Mouse (Mus musculus) liver, embryonic 14.5 days (tissue): ENCODE results near the gene Acacb. TPM values are rescaled to one million over a fixed set of nuclear protein-coding genes. Genes with fewer than 3 reads are reported as not detected.

Experiments
- ATAC-seq: fragments of 200-750 bp; cut with Nextera tagmentation; 2 replicates; pipeline ENCODE4 v1.8.0; 2017; ENCODE audit warnings: moderate number of reproducible peaks, mild to moderate bottlenecking, moderate library complexity; ENCODE audit not compliant: insufficient read depth
- DNase-seq, 3 experiments: peaks; one replicate each; pipeline ENCODE4 v3.0.0-alpha.2; 2012 to 2013; ENCODE audit warnings: low read depth in 3 of 3, low spot score in 3 of 3
- H3K27ac ChIP-seq: fragments of 300-500 bp; sonication (generic); 2 replicates; pipeline ENCODE4 v1.5.1; 2014; ENCODE audit warnings: moderate library complexity, mild to moderate bottlenecking, control low read depth, inconsistent platforms
- H3K27me3 ChIP-seq: fragments of 300-500 bp; sonication (generic); 2 replicates; pipeline ENCODE4 v1.6.1; 2014; ENCODE audit warnings: mild to moderate bottlenecking, low read length, moderate library complexity; ENCODE audit not compliant: control insufficient read depth, insufficient read depth
- H3K36me3 ChIP-seq: fragments of 300-500 bp; sonication (generic); replicated peaks from 2 replicates; pipeline ENCODE4 v1.6.1; 2014; ENCODE audit warnings: low read depth; ENCODE audit not compliant: control insufficient read depth, insufficient read depth
- H3K4me1 ChIP-seq, 2 experiments: fragments of 200-500 bp in 1 of 2; fragments of 300-500 bp in 1 of 2; sonication (generic) in 1 of 2; replicated peaks; 2 replicates each; pipeline ENCODE4 v1.6.1; 2012 to 2014; ENCODE audit warnings: antibody characterized with exemption in 1 of 2, inconsistent platforms in 1 of 2, low read length in 1 of 2; ENCODE audit not compliant: control insufficient read depth in 2 of 2, insufficient read depth in 2 of 2
- H3K4me2 ChIP-seq: fragments of 300-500 bp; sonication (generic); 2 replicates; pipeline ENCODE4 v1.6.1; 2014; ENCODE audit warnings: low read depth, mild to moderate bottlenecking, control low read depth, moderate library complexity
- H3K4me3 ChIP-seq, 2 experiments: fragments of 200-500 bp in 1 of 2; fragments of 300-500 bp in 1 of 2; sonication (generic) in 1 of 2; 2 replicates each; pipeline ENCODE4 v1.5.1; 2012 to 2014; ENCODE audit warnings: low read depth in 2 of 2, low read length in 2 of 2, mild to moderate bottlenecking in 2 of 2, control low read depth in 1 of 2, inconsistent platforms in 1 of 2, moderate library complexity in 1 of 2; ENCODE audit not compliant: insufficient read depth in 1 of 2
- H3K9ac ChIP-seq: fragments of 300-500 bp; sonication (generic); replicated peaks from 2 replicates; pipeline ENCODE4 v1.6.1; 2014; ENCODE audit warnings: mild to moderate bottlenecking, control low read depth, moderate library complexity
- H3K9me3 ChIP-seq: fragments of 300-500 bp; sonication (generic); 2 replicates; pipeline ENCODE4 v1.6.1; 2016; ENCODE audit warnings: low read length, mixed read lengths; ENCODE audit not compliant: control insufficient read depth
- CTCF ChIP-seq: IDR thresholded peaks from 2 replicates; pipeline ENCODE4 v1.5.1; 2016; ENCODE audit warnings: antibody characterized with exemption, low read depth, control low read depth
- EP300 ChIP-seq: IDR thresholded peaks from 2 replicates; pipeline ENCODE4 v1.6.1; 2016; ENCODE audit warnings: antibody characterized with exemption, low read depth
- WGBS: fragments of 180-500 bp; shearing (Covaris S2); extraction: QIAGEN DNeasy Blood & Tissue Kit; methylation state at CpG from one replicate; pipeline ENCODE4 v1.1.7; 2014; ENCODE audit not compliant: insufficient replicate concordance; 5-methylcytosine and 5-hydroxymethylcytosine counted together
- polyA plus RNA-seq, 2 experiments: library from polyadenylated mRNA; depleted of rRNA in 1 of 2; stranded (reverse) in 1 of 2; unstranded in 1 of 2; fragments of >200 nt; fragmentation: Nextera tagmentation in 1 of 2; extraction: Ambion mirVana in 1 of 2; gene quantifications; 2 replicates each; pipeline versions ENCODE4 v1.2.1 to v1.2.3; 2012 to 2014

Acacb gene
- polyA plus RNA-seq, 2 experiments = 0.22 to 0.44 TPM

GRCm38 (mm10) chr5:114155168-114155933 is 9.0 kb downstream of the Acacb start:
- H3K4me2 ChIP-seq = no peak overlapping the region
- H3K27me3 ChIP-seq = no peaks in the 10 kb centered on the region
- no peak for ATAC-seq
- no peaks in the 10 kb centered on the region for H3K9me3 ChIP-seq
- H3K4me3 ChIP-seq = no peak overlapping the region
- 0 out of 4 replicates have a peak, but pooled peaks cover 0 to 2% of the 10 kb centered on the region in 2 experiments for H3K4me1 ChIP-seq
- H3K9ac ChIP-seq = no peak overlapping the region
- no peak overlapping the region for H3K27ac ChIP-seq
- no peak for DNase-seq
- no peak for TF ChIP-seq EP300
- no peak for TF ChIP-seq CTCF
- H3K36me3 ChIP-seq = no peaks in the 10 kb centered on the region
- 46% methylated on average over 9 of the region's 9 CpGs for WGBS

- WGBS = 40% methylated on average over 7 of the region's 7 CpGs
- TF ChIP-seq CTCF = no peak
- no peak for TF ChIP-seq EP300
- ATAC-seq (no peak), DNase-seq (no peak)
- Histone ChIP-seq H3K9me3 (no peaks in the 10 kb centered on the region), H3K9ac (no peak overlapping the region), H3K4me1 (0 out of 4 replicates have a peak, but pooled peaks cover 0 to 2% of the 10 kb centered on the region in 2 experiments), H3K27ac (no peak overlapping the region), H3K4me2 (no peak overlapping the region), H3K36me3 (no peaks in the 10 kb centered on the region), H3K4me3 (no peak overlapping the region), H3K27me3 (no peaks in the 10 kb centered on the region)
These were observed 10.9 kb downstream of the Acacb start for GRCm38 (mm10) chr5:114157236-114157635.

DNA sequence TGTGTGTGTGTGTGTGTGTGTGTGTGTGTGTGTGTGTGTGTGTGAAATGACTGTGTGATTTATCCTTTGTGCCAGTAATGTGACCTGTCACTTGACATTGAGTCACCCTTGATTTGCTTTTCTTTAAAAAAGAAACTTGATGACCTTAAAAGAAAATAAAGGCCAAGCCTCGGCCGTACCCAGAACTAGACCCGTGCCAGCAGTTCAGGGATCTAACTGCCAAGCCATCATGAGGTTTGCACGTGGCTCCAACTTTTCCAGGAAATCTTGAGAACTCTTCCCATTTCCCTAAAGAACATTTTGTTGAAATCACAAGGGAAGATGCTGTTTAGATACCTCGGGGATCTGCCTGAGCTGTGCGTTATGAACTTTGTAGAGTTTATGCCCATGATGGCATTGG is 15.1 kb downstream of the Acacb start:
- 65% methylated on average over 6 of the region's 6 CpGs for WGBS
- no peaks in the 10 kb centered on the region for H3K9me3 ChIP-seq
- H3K27me3 ChIP-seq = no peaks in the 10 kb centered on the region
- DNase-seq = no peak
- no peaks in the 10 kb centered on the region for H3K4me1 ChIP-seq
- no peak overlapping the region for H3K9ac ChIP-seq
- TF ChIP-seq EP300 = no peak
- no peak for TF ChIP-seq CTCF
- no peak overlapping the region for H3K27ac ChIP-seq
- no peak overlapping the region for H3K4me3 ChIP-seq
- ATAC-seq = no peak
- no peaks in the 10 kb centered on the region for H3K36me3 ChIP-seq
- H3K4me2 ChIP-seq = no peak overlapping the region

DNA sequence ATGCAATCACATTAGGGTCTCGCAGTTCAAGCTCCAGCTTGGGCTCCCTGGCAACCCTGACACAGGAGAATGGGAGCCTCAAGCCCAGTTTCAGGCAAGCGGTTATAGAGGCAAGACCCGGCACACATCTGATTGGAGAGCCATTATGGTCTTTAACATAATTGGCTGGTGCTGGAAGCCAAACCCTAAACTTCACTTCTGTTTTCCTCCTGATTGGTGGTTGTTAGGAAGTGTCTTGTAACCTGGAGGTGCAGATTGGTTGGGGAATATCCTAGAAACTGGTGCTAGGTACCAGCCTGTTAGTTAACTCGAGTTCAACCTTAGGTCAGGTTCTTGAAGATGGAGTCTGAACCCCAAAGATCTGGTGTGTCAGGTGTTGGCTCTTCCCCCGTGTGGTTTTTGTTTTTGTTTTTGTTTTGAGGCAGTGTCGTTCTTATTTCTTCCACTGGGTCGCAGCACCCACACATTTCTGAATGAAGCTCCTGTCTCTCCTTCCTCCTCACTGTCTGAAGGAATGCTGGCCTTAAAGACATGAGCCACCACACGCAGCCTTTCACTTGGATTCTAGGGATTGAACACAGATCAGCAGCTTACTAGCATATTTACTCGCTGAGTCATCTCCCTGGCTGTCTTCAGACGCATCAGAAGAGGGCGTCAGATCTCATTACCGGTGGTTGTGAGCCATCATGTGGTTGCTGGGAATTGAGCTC is 15.9 kb downstream of the Acacb start:
- DNase-seq = no peak
- 27% methylated on average over 12 of the region's 12 CpGs for WGBS
- Histone ChIP-seq H3K4me2 (no peak overlapping the region), H3K9ac (no peak overlapping the region), H3K9me3 (no peaks in the 10 kb centered on the region), H3K27ac (no peak overlapping the region), H3K4me3 (no peak overlapping the region), H3K27me3 (no peaks in the 10 kb centered on the region), H3K36me3 (no peaks in the 10 kb centered on the region), H3K4me1 (no peaks in the 10 kb centered on the region)
- no peak for TF ChIP-seq EP300
- TF ChIP-seq CTCF = no peak
- no peak for ATAC-seq

- H3K27me3 ChIP-seq = no peaks in the 10 kb centered on the region
- no peak overlapping the region for H3K4me2 ChIP-seq
- no peak for TF ChIP-seq EP300
- no peak for TF ChIP-seq CTCF
- DNase-seq (no peak), ATAC-seq (no peak)
- H3K36me3 ChIP-seq = no peaks in the 10 kb centered on the region
- no peaks in the 10 kb centered on the region for H3K4me1 ChIP-seq
- H3K9ac ChIP-seq = no peak overlapping the region
- no peak overlapping the region for H3K4me3 ChIP-seq
- H3K9me3 ChIP-seq = no peaks in the 10 kb centered on the region
- H3K27ac ChIP-seq = no peak overlapping the region
- WGBS = 55% methylated on average over 6 of the region's 6 CpGs
These were observed 16.9 kb downstream of the Acacb start for GRCm38 (mm10) chr5:114163117-114163696.
